Mouse (Mus musculus): ENCODE measurements at regions not wholly inside any gene's neighbourhood (a gene's known extent, or its start where the extent isn't known, plus 50 kb on each side); places are given as distances from the start of the nearest gene placed in this dataset.
A peak's percentile ranks its signal among the peaks of the same experiment; 100 is the strongest.
"Not testable (repeated sequence)": the region's sequence is repeated elsewhere in the genome, so short reads cannot be mapped to it uniquely, and the experiment has no call there.

DNA sequence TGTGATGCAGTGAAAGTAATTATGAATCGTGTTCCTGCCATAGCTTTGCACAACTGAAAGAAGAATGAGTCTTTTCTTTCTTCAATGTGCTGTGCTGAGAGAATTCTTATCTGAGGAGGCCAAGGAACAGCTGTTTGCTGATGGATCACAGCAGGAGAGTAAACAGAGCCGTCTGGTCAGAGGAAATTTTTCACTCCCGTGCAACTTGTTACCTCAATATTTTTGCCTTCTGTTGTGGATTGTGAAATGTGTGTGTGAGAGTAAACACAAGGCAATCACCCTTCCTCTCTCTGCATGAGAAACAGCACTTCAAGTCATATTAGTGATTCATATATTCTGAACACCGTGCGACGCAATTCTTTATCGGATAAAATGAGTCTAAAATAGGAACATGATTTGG is 171.9 kb downstream of the Epm2a start:
- no peaks in the 10 kb centered on the region for H3K9me3 ChIP-seq
- no peak overlapping the region for H3K9ac ChIP-seq (replicated peaks)
- H3K27ac ChIP-seq (replicated peaks) = no peak overlapping the region
- ATAC-seq (replicated peaks) = peak; percentile 81
- H3K27me3 ChIP-seq = no peaks in the 10 kb centered on the region
- no peaks in the 10 kb centered on the region for H3K36me3 ChIP-seq
- no peak overlapping the region for H3K4me3 ChIP-seq
- peaks cover 3% of the 10 kb centered on the region; the same call in 1 of the 2 replicates for H3K4me1 ChIP-seq
- WGBS = 38% methylated on average over 7 of the region's 7 CpGs
- no peak overlapping the region for H3K4me2 ChIP-seq (replicated peaks)

DNA sequence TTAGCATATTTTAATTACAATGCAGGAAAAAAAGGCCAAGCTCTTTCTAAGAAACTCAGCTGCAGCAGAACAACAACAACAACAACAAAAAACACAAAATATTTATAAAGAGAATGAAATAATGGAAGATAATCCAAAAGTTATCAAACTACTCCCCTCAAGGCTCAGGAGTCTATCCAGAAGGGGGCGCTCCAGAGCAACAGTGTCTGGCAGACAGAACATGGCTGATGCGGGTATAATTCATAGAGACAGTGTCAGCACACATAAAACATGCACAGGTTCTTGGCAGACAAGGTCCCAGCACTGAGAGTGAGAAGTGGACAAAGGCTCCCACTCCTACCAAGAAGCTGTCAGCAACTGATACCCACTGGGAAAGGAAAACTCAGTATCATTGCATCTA is 173.9 kb downstream of the Epm2a start:
- Histone ChIP-seq H3K4me1 (peaks cover 3% of the 10 kb centered on the region; the same call in 1 of the 2 replicates), H3K9ac (replicated peaks) (no peak overlapping the region), H3K4me3 (no peak overlapping the region), H3K27ac (replicated peaks) (no peak overlapping the region), H3K9me3 (no peaks in the 10 kb centered on the region), H3K27me3 (no peaks in the 10 kb centered on the region), H3K36me3 (no peaks in the 10 kb centered on the region), H3K4me2 (replicated peaks) (no peak overlapping the region)
- 63% methylated on average over 2 of the region's 2 CpGs for WGBS
- no peak for ATAC-seq (replicated peaks)

DNA sequence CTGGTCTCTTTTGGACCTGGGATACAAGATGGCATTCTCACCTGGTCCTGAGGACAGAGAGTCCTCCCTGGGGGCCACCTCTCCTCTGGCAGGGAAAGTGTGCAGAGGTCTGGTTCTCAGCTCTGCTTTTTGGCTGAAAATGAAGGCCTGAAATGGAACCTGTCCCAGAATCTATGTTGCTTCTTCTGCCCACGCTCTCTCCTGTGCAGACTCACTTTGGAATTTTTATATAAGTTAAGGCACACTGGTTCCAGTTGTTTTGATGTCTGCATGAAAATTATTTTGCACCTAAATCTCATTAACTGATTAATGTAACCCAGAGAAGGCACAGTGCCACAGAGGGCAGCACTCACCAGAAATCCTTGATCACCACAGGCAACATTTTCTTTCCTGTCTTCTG is 188.1 kb downstream of the Epm2a start:
- Histone ChIP-seq H3K27me3 (no peaks in the 10 kb centered on the region), H3K27ac (replicated peaks) (no peak overlapping the region), H3K4me2 (replicated peaks) (no peak overlapping the region), H3K9ac (replicated peaks) (no peak overlapping the region), H3K9me3 (no peaks in the 10 kb centered on the region), H3K36me3 (no peaks in the 10 kb centered on the region), H3K4me1 (no peaks in the 10 kb centered on the region), H3K4me3 (no peak overlapping the region)
- WGBS = 79% methylated on average over 1 of the region's 1 CpGs
- ATAC-seq (replicated peaks) = no peak

DNA sequence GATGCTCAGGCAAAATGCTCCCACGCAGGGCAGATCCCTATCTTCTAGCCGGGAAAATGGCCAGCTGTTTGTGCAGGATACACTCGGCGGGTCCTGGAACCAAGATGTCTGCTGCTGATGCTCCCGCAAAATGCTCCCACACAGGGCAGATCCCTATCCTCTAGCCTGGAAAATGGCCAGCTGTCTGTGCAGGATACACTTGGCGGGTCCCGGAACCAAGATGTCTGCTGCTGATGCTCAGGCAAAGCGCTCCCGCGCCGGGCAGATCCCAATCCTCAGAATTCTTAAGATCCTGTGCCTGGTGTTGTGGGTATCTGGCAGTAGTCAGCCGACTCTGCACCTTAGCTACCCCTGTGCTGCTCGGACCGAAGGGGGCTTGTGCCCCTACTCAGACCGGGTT is 212.2 kb downstream of the Epm2a start:
- not testable (repeated sequence) for ATAC-seq (replicated peaks); H3K4me1 ChIP-seq
- 93% methylated on average over 15 of the region's 15 CpGs for WGBS

DNA sequence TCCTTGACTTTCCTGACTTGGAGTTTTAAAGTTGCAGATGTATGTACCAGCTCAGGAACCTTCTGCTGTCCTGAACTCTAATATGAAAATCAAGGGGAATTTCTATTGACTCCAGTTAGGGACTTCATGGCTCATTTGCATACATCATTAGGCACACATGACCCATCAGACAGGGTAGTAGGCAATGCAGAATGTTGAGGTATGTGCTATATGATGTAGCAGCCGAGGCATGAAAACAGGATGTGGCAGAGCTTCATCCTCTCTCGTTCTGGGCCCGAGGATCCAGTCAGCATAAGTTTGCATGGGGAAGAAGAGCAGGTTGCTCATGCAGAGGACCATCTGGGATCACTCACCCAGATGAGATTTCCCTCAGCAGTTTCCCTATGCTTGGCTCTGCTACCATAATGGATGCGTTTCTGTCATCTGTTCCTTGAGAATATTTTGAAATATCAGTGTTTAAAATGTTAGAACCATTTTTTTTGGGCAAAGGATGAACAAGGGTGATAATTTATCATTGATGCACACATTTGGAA is 227.4 kb downstream of the Epm2a start:
- Histone ChIP-seq H3K4me3 (no peak overlapping the region), H3K4me2 (replicated peaks) (no peak overlapping the region), H3K36me3 (no peaks in the 10 kb centered on the region), H3K4me1 (no peaks in the 10 kb centered on the region), H3K9me3 (no peaks in the 10 kb centered on the region), H3K27ac (replicated peaks) (no peak overlapping the region), H3K27me3 (no peaks in the 10 kb centered on the region), H3K9ac (replicated peaks) (no peak overlapping the region)
- no peak for ATAC-seq (replicated peaks)
- WGBS = 82% methylated on average over 4 of the region's 4 CpGs

More for the DNA sequence above, 212.2 kb downstream of the Epm2a start:
- H3K9me3 ChIP-seq; H3K27ac ChIP-seq (replicated peaks); H3K4me3 ChIP-seq; H3K27me3 ChIP-seq; H3K36me3 ChIP-seq; H3K9ac ChIP-seq (replicated peaks); H3K4me2 ChIP-seq (replicated peaks): not testable (repeated sequence)

DNA sequence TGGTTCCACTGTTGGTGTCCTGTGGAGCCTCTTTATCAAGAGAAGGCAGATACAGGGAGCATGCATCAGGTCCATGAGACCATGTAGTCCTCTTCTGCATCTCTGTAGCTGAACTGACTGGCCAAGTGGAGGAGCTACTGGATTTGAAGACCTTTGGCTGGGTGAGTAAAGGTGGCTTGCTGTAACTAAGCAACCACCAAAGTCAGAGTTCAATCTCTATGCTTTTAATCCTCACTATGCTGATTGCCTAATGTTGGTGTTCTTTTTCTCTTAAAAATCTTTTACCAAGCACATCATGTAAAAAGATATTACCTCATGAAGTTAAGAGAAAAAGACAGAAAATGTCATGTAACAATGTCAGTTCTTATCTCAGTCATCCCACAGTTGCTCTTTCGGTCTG is 265.2 kb downstream of the Epm2a start:
- WGBS = 88% methylated on average over 1 of the region's 1 CpGs
- Histone ChIP-seq H3K4me1 (no peaks in the 10 kb centered on the region; the same call in 1 of the 2 replicates), H3K36me3 (no peaks in the 10 kb centered on the region), H3K27me3 (no peaks in the 10 kb centered on the region), H3K4me3 (no peak overlapping the region), H3K27ac (replicated peaks) (no peak overlapping the region), H3K9ac (replicated peaks) (no peak overlapping the region), H3K9me3 (no peaks in the 10 kb centered on the region), H3K4me2 (replicated peaks) (no peak overlapping the region)
- ATAC-seq (replicated peaks) = no peak

DNA sequence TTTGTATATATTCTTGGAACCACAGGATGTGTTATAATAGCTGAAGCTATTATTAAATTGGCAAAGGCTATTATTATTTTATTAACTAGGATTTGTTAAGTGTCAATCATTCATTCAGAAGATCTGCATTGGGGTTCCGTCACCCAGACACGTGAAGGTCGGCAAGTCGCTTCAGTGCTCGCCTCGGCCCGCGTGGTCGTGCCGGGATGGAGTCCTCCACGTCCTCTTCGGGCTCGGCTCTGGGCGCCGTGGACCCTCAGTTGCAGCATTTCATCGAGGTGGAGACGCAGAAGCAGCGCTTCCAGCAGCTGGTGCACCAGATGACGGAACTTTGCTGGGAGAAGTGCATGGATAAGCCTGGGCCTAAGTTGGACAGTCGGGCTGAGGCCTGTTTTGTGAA is 265.9 kb downstream of the Epm2a start:
- H3K9me3 ChIP-seq; H3K27me3 ChIP-seq; H3K4me1 ChIP-seq; H3K4me2 ChIP-seq (replicated peaks); H3K27ac ChIP-seq (replicated peaks); H3K9ac ChIP-seq (replicated peaks); ATAC-seq (replicated peaks); H3K36me3 ChIP-seq; H3K4me3 ChIP-seq: not testable (repeated sequence)
- 96% methylated on average over 20 of the region's 20 CpGs for WGBS

DNA sequence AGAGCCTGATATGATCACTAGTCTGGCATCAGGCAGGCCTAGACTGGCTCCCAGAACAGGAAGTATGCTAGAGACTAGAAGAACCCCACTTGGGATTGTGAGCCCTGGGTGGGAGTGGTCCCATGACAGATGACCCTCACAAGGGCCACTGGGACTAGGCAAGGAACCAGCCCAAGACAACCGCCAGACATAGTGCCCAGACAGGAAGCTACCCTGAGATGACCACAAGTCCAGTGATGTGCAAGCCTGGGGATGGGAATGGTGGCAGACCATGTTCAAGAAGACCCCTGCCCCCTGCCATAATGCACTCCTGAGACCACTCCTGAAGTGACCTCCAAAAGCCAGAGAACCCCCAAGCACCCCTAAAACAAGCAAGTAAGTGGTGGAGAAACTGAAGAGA is 304.9 kb downstream of the Epm2a start:
- ATAC-seq (replicated peaks) = no peak
- no peak overlapping the region for H3K9ac ChIP-seq (replicated peaks)
- no peaks in the 10 kb centered on the region for H3K9me3 ChIP-seq
- no peak overlapping the region for H3K4me3 ChIP-seq
- no peaks in the 10 kb centered on the region for H3K27me3 ChIP-seq
- H3K4me2 ChIP-seq (replicated peaks) = no peak overlapping the region
- H3K4me1 ChIP-seq = no peaks in the 10 kb centered on the region
- H3K27ac ChIP-seq (replicated peaks) = no peak overlapping the region
- WGBS = 95% methylated on average over 1 of the region's 1 CpGs
- H3K36me3 ChIP-seq = no peaks in the 10 kb centered on the region

DNA sequence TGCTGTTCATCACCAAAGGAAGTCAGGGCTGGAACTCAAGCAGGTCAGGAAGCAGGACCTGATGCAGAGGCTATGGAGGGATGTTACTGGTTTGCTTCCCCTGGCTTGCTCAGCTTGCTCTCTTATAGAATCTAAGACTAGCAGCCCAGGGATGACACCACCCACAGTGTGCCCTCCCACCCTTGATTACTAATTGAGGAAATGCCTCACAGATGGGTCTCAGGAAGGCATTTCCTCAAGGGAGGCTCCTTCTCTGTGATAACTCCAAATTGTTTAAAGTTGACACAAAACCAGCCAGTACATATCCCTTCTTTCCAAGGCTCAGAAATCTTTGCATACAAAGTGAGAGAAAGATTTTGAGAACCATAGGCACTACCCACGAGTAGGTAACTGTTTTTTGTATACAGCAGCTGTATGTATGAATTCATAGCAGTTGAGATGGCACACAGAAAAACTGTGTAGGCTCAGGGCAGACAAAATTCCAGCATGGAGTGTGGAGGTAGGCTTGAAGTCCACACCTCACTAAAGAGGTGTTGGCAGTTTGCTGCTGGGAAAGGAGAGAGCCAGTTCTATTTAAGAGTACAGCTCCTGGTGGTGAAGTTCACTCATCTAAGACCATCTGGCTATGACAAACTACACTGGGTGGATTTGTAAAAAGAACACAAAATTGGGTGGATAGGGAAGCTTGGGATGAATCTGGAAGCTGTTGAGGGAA is 317.0 kb downstream of the Epm2a start:
- no peaks in the 10 kb centered on the region for H3K27me3 ChIP-seq
- H3K27ac ChIP-seq (replicated peaks) = no peak overlapping the region
- ATAC-seq (replicated peaks) = no peak
- no peaks in the 10 kb centered on the region for H3K36me3 ChIP-seq
- no peaks in the 10 kb centered on the region for H3K9me3 ChIP-seq
- 61% methylated on average over 1 of the region's 1 CpGs for WGBS
- H3K4me1 ChIP-seq = no peaks in the 10 kb centered on the region
- no peak overlapping the region for H3K4me3 ChIP-seq
- no peak overlapping the region for H3K4me2 ChIP-seq (replicated peaks)
- H3K9ac ChIP-seq (replicated peaks) = no peak overlapping the region

DNA sequence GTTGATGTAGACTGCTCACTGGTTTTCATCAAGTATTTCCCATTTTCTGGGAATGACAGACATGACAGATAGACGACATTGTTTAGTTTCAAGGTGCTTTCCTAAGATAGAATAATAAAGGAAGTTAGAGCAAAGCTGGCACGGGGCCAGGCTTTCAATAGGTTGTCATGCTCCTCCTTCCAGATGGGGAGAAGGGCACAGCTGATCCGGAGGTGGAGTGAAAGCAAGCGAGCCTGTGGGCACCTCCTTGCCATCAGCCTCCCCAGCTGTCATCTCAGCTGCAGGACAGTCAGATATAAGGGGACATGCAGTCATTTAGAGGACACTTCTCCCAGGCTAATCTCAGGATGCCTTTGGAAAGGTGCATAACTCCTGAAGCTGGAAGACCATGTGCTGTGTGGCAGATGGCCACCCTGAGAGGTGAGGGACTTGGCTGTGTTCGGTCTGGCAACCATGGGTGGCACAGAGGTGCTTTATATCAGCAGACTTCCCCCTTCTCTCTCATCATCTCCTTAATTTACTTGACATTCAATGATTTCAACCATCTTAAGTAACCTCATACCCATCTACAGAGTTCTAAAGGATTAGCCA is 318.6 kb downstream of the Epm2a start:
- Histone ChIP-seq H3K4me3 (no peak overlapping the region), H3K27me3 (no peaks in the 10 kb centered on the region), H3K4me1 (no peaks in the 10 kb centered on the region), H3K4me2 (replicated peaks) (no peak overlapping the region), H3K9ac (replicated peaks) (no peak overlapping the region), H3K36me3 (no peaks in the 10 kb centered on the region), H3K9me3 (no peaks in the 10 kb centered on the region), H3K27ac (replicated peaks) (no peak overlapping the region)
- WGBS = 66% methylated on average over 5 of the region's 5 CpGs
- no peak for ATAC-seq (replicated peaks)

DNA sequence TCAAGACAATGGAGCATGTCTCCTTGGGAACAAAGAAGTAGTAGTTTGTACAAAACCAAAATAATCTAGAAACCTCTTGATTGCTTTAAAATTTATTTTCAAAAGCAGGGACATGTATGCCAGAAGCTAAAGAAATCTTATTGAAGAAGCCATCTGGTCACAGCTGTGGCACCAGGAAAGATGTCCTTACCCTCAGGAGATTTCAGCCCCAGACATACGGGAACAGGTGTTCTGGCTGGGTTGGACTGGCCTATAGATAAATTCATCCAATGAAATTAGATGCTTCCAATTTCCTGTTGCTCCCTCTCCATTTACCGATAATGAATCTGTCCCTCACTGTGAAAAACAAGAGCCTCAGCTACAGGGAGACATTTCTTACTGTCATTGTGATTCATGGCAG is 366.5 kb downstream of the Epm2a start:
- H3K27me3 ChIP-seq = no peaks in the 10 kb centered on the region
- H3K27ac ChIP-seq (replicated peaks) = no peak overlapping the region
- no peaks in the 10 kb centered on the region for H3K9me3 ChIP-seq
- no peak overlapping the region for H3K4me3 ChIP-seq
- no peak for ATAC-seq (replicated peaks)
- H3K9ac ChIP-seq (replicated peaks) = no peak overlapping the region
- H3K4me2 ChIP-seq (replicated peaks) = no peak overlapping the region
- H3K4me1 ChIP-seq = no peaks in the 10 kb centered on the region
- WGBS = 95% methylated on average over 2 of the region's 2 CpGs
- no peaks in the 10 kb centered on the region for H3K36me3 ChIP-seq

DNA sequence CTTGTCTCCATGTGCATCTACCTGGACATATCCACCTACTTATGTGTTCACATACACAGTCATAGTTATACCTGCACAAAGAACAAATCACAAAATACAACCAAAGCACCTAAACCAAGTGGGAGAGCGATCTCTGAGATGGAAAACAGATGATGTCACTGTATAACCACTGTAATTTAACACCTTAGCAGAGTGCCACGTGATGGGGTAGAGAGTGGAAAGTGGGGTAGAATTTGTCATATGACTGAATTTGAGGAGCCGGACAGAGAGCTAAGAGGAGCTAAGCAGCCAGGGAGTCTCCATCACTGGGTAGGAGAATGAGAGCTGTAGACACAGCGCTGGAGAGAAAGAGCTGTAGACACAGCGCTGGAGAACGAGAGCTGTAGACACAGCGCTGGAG is 381.6 kb downstream of the Epm2a start:
- no peak for ATAC-seq (replicated peaks)
- no peaks in the 10 kb centered on the region for H3K27me3 ChIP-seq
- H3K9me3 ChIP-seq = no peaks in the 10 kb centered on the region
- H3K4me3 ChIP-seq = no peak overlapping the region
- H3K4me1 ChIP-seq = no peaks in the 10 kb centered on the region
- H3K9ac ChIP-seq (replicated peaks) = no peak overlapping the region
- no peak overlapping the region for H3K27ac ChIP-seq (replicated peaks)
- H3K4me2 ChIP-seq (replicated peaks) = no peak overlapping the region
- no peaks in the 10 kb centered on the region for H3K36me3 ChIP-seq
- 85% methylated on average over 7 of the region's 7 CpGs for WGBS

DNA sequence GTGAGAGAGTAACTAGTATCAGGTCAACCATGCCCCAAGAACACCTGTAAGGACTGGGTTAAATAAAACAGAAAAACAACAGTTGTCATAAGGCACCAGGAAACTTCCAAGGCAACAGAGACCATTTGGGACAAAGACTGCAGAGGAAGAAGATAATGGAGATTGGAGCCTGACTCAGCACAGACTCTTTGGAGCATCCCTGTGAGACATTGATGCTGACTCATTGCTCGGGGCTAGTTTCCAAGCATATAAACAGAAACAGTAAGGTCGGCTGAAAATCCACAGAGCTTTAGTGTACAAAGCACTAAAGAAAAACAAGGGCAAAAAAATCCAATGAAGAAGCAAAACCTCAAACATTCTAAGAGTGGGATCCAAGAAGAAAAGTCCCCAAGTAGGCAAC is 386.3 kb downstream of the Epm2a start:
- Histone ChIP-seq H3K27me3 (no peaks in the 10 kb centered on the region), H3K4me2 (replicated peaks) (no peak overlapping the region), H3K4me3 (no peak overlapping the region), H3K9me3 (no peaks in the 10 kb centered on the region), H3K36me3 (no peaks in the 10 kb centered on the region), H3K27ac (replicated peaks) (no peak overlapping the region), H3K4me1 (no peaks in the 10 kb centered on the region), H3K9ac (replicated peaks) (no peak overlapping the region)
- WGBS = 86% methylated on average over 2 of the region's 2 CpGs
- ATAC-seq (replicated peaks) = no peak

All from forebrain, embryonic 15.5 days (tissue).